Mouse (Mus musculus) testis, adult 2 months (tissue): Measurements from ENCODE around the gene Man1a.

Experiments used
- CTCF ChIP-seq: fragments of 200-500 bp; IDR thresholded peaks from 2 replicates; pipeline ENCODE4 v1.5.1; 2012; ENCODE audit warnings: low read depth, mild to moderate bottlenecking, inconsistent platforms, low read length, moderate library complexity; ENCODE audit not compliant: control insufficient read depth, insufficient read depth, insufficient replicate concordance
- POLR2A ChIP-seq: fragments of 200-500 bp; IDR thresholded peaks from 2 replicates; pipeline ENCODE4 v1.6.1; 2012; ENCODE audit warnings: low read depth, mild to moderate bottlenecking, inconsistent platforms, low read length, moderate library complexity; ENCODE audit not compliant: control insufficient read depth

DNA sequence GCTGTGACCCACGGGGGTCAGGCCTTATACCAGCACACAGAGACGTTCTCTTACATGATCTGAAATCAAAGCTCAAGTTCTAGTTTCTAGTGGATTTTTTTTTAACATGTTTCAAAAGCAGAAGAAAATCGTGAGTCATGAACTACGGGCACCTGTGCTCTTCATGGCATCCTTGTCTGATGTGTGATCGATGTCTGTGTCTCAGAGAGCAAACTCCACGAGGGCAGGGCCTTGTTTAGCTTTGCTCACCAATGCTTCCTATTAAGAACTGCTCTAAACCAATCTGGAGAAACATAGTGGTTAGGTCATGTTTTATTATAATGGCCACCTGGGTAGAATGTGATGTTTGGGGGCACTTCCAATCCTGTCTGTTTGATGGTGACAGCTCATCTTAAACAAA is 13.5 kb upstream of the Man1a start:
- TF ChIP-seq CTCF (no peak), POLR2A (no peak)
